Mouse (Mus musculus) ES-Bruce4 (cell line): Measurements from ENCODE around the gene Mtch2. TPM values are rescaled to one million over a fixed set of nuclear protein-coding genes. Genes with fewer than 3 reads are reported as not detected.
"Not testable (repeated sequence)": the region's sequence is repeated elsewhere in the genome, so short reads cannot be mapped to it uniquely, and the experiment has no call there.

Source experiments
- H3K27ac ChIP-seq: 2 replicates; pipeline ENCODE4 v1.5.1; 2012; ENCODE audit warnings: low read length, inconsistent platforms; ENCODE audit not compliant: insufficient read depth
- H3K27me3 ChIP-seq: 2 replicates; pipeline ENCODE4 v1.6.1; 2012; ENCODE audit warnings: mild to moderate bottlenecking, low read length, inconsistent platforms; ENCODE audit not compliant: control insufficient read depth, poor library complexity, insufficient read depth, severe bottlenecking
- H3K36me3 ChIP-seq: 2 replicates; pipeline ENCODE4 v1.6.1; 2012; ENCODE audit warnings: inconsistent platforms, mild to moderate bottlenecking, low read length, moderate library complexity; ENCODE audit not compliant: control insufficient read depth, poor library complexity, insufficient read depth, severe bottlenecking
- H3K4me1 ChIP-seq: one replicate; pipeline ENCODE4 v1.8.1; 2011; ENCODE audit warnings: low read length; ENCODE audit not compliant: control insufficient read depth, insufficient read depth
- H3K4me3 ChIP-seq: 2 replicates; pipeline ENCODE4 v1.5.1; 2011; ENCODE audit warnings: low read depth, mild to moderate bottlenecking, low read length
- H3K9ac ChIP-seq: 2 replicates; pipeline ENCODE4 v1.6.1; 2012; ENCODE audit warnings: low read depth, mild to moderate bottlenecking, inconsistent platforms; ENCODE audit not compliant: poor library complexity, severe bottlenecking
- H3K9me3 ChIP-seq: replicated peaks from 2 replicates; pipeline ENCODE4 v1.6.1; 2012; ENCODE audit warnings: mild to moderate bottlenecking, low read length, inconsistent platforms; ENCODE audit not compliant: control insufficient read depth, poor library complexity, insufficient read depth, severe bottlenecking
- CTCF ChIP-seq: IDR thresholded peaks from one replicate; pipeline ENCODE4 v1.8.1; 2011; ENCODE audit warnings: low read depth, low read length
- EP300 ChIP-seq: IDR thresholded peaks from 2 replicates; pipeline ENCODE4 v1.6.1; 2011; ENCODE audit warnings: low read depth, low read length; ENCODE audit not compliant: insufficient read depth
- POLR2A ChIP-seq: IDR thresholded peaks from one replicate; pipeline ENCODE4 v1.8.1; 2011; ENCODE audit warnings: low read length; ENCODE audit not compliant: insufficient read depth
- polyA plus RNA-seq: library from polyadenylated mRNA; stranded (reverse); fragments of >200 nt; gene quantifications from 2 replicates; pipeline ENCODE4 v1.2.4, GENCODE M21; 2011; ENCODE audit warnings: low read depth; ENCODE audit not compliant: missing spikeins, insufficient read depth, insufficient read length

Mtch2 gene
- polyA plus RNA-seq, 1 experiment, result 277 TPM

- Histone ChIP-seq H3K27ac (no peak overlapping the region), H3K36me3 (peaks cover 2% of the 10 kb centered on the region; the same call in 1 of the 2 replicates), H3K4me1 (no peaks in the 10 kb centered on the region), H3K27me3 (peaks cover 9% of the 10 kb centered on the region), H3K9ac (peak overlapping the region; percentile 66), H3K9me3 (no peaks in the 10 kb centered on the region), H3K4me3 (peak overlapping the region; percentile 76)
- no peak for TF ChIP-seq CTCF
- TF ChIP-seq POLR2A, result no peak
- no peak for TF ChIP-seq EP300
Measured at GRCm38 (mm10) chr2:90889550-90890548, 42.9 kb downstream of the Mtch2 start.

- H3K9ac ChIP-seq, result no peak overlapping the region
- no peak overlapping the region for H3K27ac ChIP-seq
- H3K27me3 ChIP-seq, result no peaks in the 10 kb centered on the region
- H3K9me3 ChIP-seq, result no peaks in the 10 kb centered on the region
- no peak overlapping the region for H3K4me3 ChIP-seq
- H3K4me1 ChIP-seq, result no peaks in the 10 kb centered on the region
- TF ChIP-seq EP300, result no peak
- no peak for TF ChIP-seq POLR2A
- TF ChIP-seq CTCF, result no peak
- peaks cover 16% of the 10 kb centered on the region for H3K36me3 ChIP-seq
Measured at GRCm38 (mm10) chr2:90893673-90894298, 46.8 kb downstream of the Mtch2 start.

GRCm38 (mm10) chr2:90894299-90894677, 47.3 kb downstream of the Mtch2 start:
- H3K27ac ChIP-seq, H3K9ac ChIP-seq, H3K4me1 ChIP-seq, H3K9me3 ChIP-seq, H3K27me3 ChIP-seq, H3K4me3 ChIP-seq: not testable (repeated sequence)
- peaks cover 20% of the 10 kb centered on the region for H3K36me3 ChIP-seq

GRCm38 (mm10) chr2:90903398-90903797, 56.4 kb downstream of the Mtch2 start:
- H3K9ac ChIP-seq, result peak overlapping the region; percentile 86

GRCm38 (mm10) chr2:90904076-90904855, 57.3 kb downstream of the Mtch2 start, which contains the start of the genes Kbtbd4 and Ndufs3:
Kbtbd4 (plus strand) TSS chr2:90904740.
Ndufs3 (minus strand) TSS chr2:90904827.
- Histone ChIP-seq H3K4me3 (peak within 1 kb of the TSS; percentile 89), H3K9ac (peak within 1 kb of the TSS; percentile 86), H3K36me3 (peaks cover 17% of the 10 kb centered on the region), H3K9me3 (no peaks in the 10 kb centered on the region), H3K4me1 (no peaks in the 10 kb centered on the region), H3K27me3 (no peaks in the 10 kb centered on the region), H3K27ac (peak within 1 kb of the TSS; percentile 3; the same call in 1 of the 2 replicates)
- TF ChIP-seq POLR2A (peak; percentile 65), EP300 (0 out of 2 replicates have a peak, but pooled peaks have one; percentile 24), CTCF (no peak)

More at GRCm38 (mm10) chr2:90903398-90903797, 56.4 kb downstream of the Mtch2 start:
- Histone ChIP-seq H3K27ac (no peak overlapping the region), H3K9me3 (no peaks in the 10 kb centered on the region), H3K36me3 (peaks cover 24% of the 10 kb centered on the region), H3K27me3 (no peaks in the 10 kb centered on the region), H3K4me3 (no peak overlapping the region), H3K4me1 (no peaks in the 10 kb centered on the region)
- TF ChIP-seq CTCF (no peak), EP300 (no peak), POLR2A (no peak)
